Mouse (Mus musculus): ENCODE measurements at regions not wholly inside any gene's neighbourhood (a gene's known extent, or its start where the extent isn't known, plus 50 kb on each side); places are given as distances from the start of the nearest gene placed in this dataset.

- no peak for TF ChIP-seq CTCF (IDR thresholded peaks at IDR 0.05; ENCODE audit: low read depth)
- no peak for TF ChIP-seq EP300 (optimal IDR thresholded peaks at IDR 0.05)
These were observed 553.0 kb downstream of the Dcdc2c start for GRCm38 (mm10) chr12:27999170-27999569.

Measured in stomach, postnatal 0 days (tissue).